Mouse (Mus musculus) liver, adult 2 months (tissue): ENCODE measurements around the gene Mcu.

Source experiments
- CTCF ChIP-seq: fragments of 200-500 bp; IDR thresholded peaks from 2 replicates; pipeline ENCODE4 v1.5.1; 2011; ENCODE audit warnings: low read depth, low read length, control low read depth
- POLR2A ChIP-seq: fragments of 200-500 bp; IDR thresholded peaks from 2 replicates; pipeline ENCODE4 v1.6.1; 2011; ENCODE audit warnings: low read length, control low read depth; ENCODE audit not compliant: insufficient read depth; ENCODE audit errors: extremely low read depth

DNA sequence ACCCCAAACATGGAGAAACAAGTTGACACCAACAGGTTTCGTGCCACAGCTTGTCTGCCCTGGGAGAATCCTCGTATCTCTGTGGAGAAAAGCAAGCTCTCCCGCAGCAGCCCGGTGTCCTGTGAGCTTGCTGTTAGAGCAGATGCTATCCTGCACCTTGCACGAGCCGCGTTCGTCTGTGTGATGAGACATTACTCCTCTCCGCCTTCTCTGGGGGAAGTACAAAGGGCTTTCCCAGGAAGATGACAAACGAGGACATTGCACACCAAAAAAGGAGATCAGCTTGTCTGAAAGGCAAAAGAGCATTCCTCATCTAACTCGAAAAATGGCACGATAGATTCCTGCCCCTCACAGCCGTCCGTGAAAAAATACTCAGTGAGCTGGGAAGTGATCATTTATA is 13.6 kb downstream of the Mcu start:
- no peak for TF ChIP-seq POLR2A
- TF ChIP-seq CTCF: no peak
